Mouse (Mus musculus) bone marrow macrophage, adult 2 months (primary cell): ENCODE data around the gene Tbxas1.

Source experiments
- CTCF ChIP-seq: IDR thresholded peaks from 2 replicates; pipeline ENCODE4 v1.5.1; 2012; ENCODE audit warnings: low read depth, mild to moderate bottlenecking, low read length, moderate library complexity
- POLR2A ChIP-seq: IDR thresholded peaks from 2 replicates; pipeline ENCODE4 v1.6.1; 2012; ENCODE audit warnings: mild to moderate bottlenecking, low read depth, low read length, borderline replicate concordance

- TF ChIP-seq CTCF (no peak), POLR2A (no peak)
Observed at GRCm38 (mm10) chr6:38845876-38846275, 29.3 kb upstream of the Tbxas1 start.
